Mouse (Mus musculus) heart, adult 2 months (tissue): ENCODE measurements around the gene Nyap1.

Experiments
- EP300 ChIP-seq: fragments of 200-500 bp; IDR thresholded peaks from 2 replicates; pipeline ENCODE4 v1.6.1; 2011; ENCODE audit warnings: low read depth, low read length, control low read depth; ENCODE audit not compliant: insufficient read depth
- POLR2A ChIP-seq: fragments of 200-500 bp; IDR thresholded peaks from 2 replicates; pipeline ENCODE4 v1.6.1; 2011; ENCODE audit warnings: mild to moderate bottlenecking, low read depth, low read length, control low read depth; ENCODE audit not compliant: insufficient read depth

DNA sequence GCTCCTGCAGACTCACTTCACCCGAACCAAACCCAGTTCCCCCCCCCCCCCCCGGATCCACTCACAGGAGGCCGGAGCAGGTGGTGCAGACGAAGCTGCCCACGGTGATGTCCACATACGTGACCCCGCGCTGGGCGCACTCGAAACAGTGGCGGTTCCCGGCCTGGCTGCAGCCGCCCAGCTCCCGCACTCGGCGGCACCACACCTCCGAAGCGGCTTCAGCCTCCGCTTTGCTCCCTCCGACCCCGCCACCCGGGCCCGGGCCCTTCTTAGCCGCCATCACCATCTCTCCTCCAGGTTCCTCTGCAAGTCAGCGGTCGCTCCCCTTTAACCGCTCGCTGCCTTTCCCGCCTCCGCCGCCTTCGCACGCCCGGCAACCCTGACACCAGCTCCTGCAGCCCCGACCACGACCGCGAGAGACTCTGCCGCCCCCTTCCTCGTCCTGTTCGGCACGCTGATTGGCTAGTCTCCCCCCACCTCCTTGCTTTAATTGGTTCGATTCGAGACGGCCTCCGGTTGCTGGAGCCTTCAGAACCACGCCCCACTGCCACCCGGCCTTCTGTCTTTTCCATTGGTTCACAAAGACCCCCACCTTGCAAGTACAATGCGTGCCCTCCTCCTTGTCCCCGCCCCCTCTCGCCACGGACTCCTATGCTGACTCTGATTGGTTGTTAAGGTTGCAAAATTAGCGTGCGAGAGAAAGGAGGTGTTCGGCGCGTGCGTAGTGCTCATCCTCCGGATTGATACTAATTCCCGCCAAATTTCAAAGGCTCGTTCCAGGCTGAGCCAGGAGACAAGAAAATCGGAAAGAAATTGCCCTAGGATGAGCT lies 56.9 kb downstream of the Nyap1 start, which contains the start of gene Agfg2:
- 0 out of 2 replicates have a peak, but pooled peaks have one; percentile 5 for TF ChIP-seq EP300
- peak; percentile 67 for TF ChIP-seq POLR2A
